Mouse (Mus musculus): ENCODE measurements at regions not wholly inside any gene's neighbourhood (a gene's known extent, or its start where the extent isn't known, plus 50 kb on each side); places are given as distances from the start of the nearest gene placed in this dataset.

DNA sequence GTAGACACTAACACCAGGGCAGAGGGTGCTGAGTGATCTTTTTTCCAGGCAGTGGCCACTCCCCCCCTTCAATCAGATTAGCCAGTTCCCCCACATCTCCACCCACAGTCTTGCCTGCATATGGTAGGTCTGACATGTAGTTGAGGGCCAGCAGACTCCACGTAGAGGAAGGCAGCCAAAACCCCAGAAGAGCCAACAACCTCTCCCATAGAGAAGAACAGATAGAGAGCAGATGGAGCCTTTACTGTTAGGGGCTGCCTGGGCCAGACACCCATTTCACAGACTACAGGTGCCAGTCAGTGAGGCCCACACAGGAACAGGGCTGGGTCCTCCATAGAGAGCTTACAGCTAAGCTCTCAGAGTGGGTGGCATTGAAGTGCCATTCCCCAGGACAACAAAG is 99.2 kb upstream of the E030018B13Rik start:
- TF ChIP-seq POLR2A (IDR thresholded peaks at IDR 0.05; ENCODE audit: low read depth, low read length) (no peak), CTCF (IDR thresholded peaks at IDR 0.05; ENCODE audit: borderline replicate concordance, insufficient read depth, low read length) (no peak)

All from embryonic fibroblast, embryonic 13.5 days (primary cell).